Mouse (Mus musculus) layer of hippocampus, adult 18-20 months (tissue): ENCODE data around the gene Ccng2. TPM values are rescaled to one million over a fixed set of nuclear protein-coding genes. Genes with fewer than 3 reads are reported as not detected.

Experiments used
- DNase-seq, 2 experiments: peaks; one replicate each; pipeline ENCODE4 v3.0.0; 2022; ENCODE audit warnings: low spot score in 2 of 2
- long read RNA-seq: library from polyadenylated mRNA; stranded (forward); transcript quantifications from one replicate; pipeline ENCODE4 v2.0.0, GENCODE M21; 2021
- total RNA-seq, 2 experiments: library from RNA; stranded (reverse); gene quantifications; 2 replicates each; pipeline ENCODE4 v1.2.3; 2021

The Ccng2 gene
- 10 to 100 TPM; 51.6 to 56.3 TPM for total RNA-seq
- long read RNA-seq, full-length matches to known transcripts: 97 of 104 reads
- long read RNA-seq, partial matches to known transcripts: 4 of 104 reads
- long read RNA-seq, other reads (novel, unspliced or antisense): 3 of 104 reads

- DNase-seq: peak; percentile 96 to 98
Measured at GRCm38 (mm10) chr5:93266883-93267704, at the start of gene Ccng2. TSS of gene Ccng2 (plus strand) at chr5:93267257.

GRCm38 (mm10) chr5:93218375-93218774 is 48.7 kb upstream of the Ccng2 start:
- no peak for DNase-seq

GRCm38 (mm10) chr5:93221661-93222060 is 45.4 kb upstream of the Ccng2 start:
- DNase-seq: no peak

- no peak for DNase-seq
Measured at GRCm38 (mm10) chr5:93224549-93224948, 42.5 kb upstream of the Ccng2 start.

GRCm38 (mm10) chr5:93227157-93227556 is 39.9 kb upstream of the Ccng2 start:
- DNase-seq: no peak

GRCm38 (mm10) chr5:93229527-93229926 is 37.5 kb upstream of the Ccng2 start:
- DNase-seq: no peak

- no peak for DNase-seq
Measured at GRCm38 (mm10) chr5:93231721-93232120, 35.3 kb upstream of the Ccng2 start.

- DNase-seq: no peak
Measured at GRCm38 (mm10) chr5:93232838-93233237, 34.2 kb upstream of the Ccng2 start.

GRCm38 (mm10) chr5:93234130-93234529 is 32.9 kb upstream of the Ccng2 start:
- DNase-seq: no peak

- no peak for DNase-seq
Measured at GRCm38 (mm10) chr5:93234605-93235004, 32.5 kb upstream of the Ccng2 start.

GRCm38 (mm10) chr5:93235888-93236287 is 31.2 kb upstream of the Ccng2 start:
- DNase-seq: peak; percentile 84 to 91

- no peak for DNase-seq
Measured at GRCm38 (mm10) chr5:93236541-93236940, 30.5 kb upstream of the Ccng2 start.

GRCm38 (mm10) chr5:93239590-93240544 is 27.2 kb upstream of the Ccng2 start:
- no peak for DNase-seq

- DNase-seq: no peak
Measured at GRCm38 (mm10) chr5:93245280-93245679, 21.8 kb upstream of the Ccng2 start.

- no peak for DNase-seq
Measured at GRCm38 (mm10) chr5:93249940-93250578, 17.0 kb upstream of the Ccng2 start.

- no peak for DNase-seq
Measured at GRCm38 (mm10) chr5:93251001-93251760, 15.9 kb upstream of the Ccng2 start.

GRCm38 (mm10) chr5:93255759-93256265 is 11.2 kb upstream of the Ccng2 start:
- no peak for DNase-seq

GRCm38 (mm10) chr5:93256820-93257405 is 10.1 kb upstream of the Ccng2 start:
- DNase-seq: no peak

- DNase-seq: no peak
Measured at GRCm38 (mm10) chr5:93259349-93259748, 7.7 kb upstream of the Ccng2 start.

GRCm38 (mm10) chr5:93260983-93261382 is 6.1 kb upstream of the Ccng2 start:
- DNase-seq: no peak
